Mouse (Mus musculus) adrenal gland, adult 8-10 months (tissue): Measurements from ENCODE around the gene Pfas. TPM values are rescaled to one million over a fixed set of nuclear protein-coding genes. Genes with fewer than 3 reads are reported as not detected.
"Not testable (repeated sequence)": the region's sequence is repeated elsewhere in the genome, so short reads cannot be mapped to it uniquely, and the experiment has no call there.

Source experiments
- DNase-seq: peaks from one replicate; pipeline ENCODE4 v3.0.0; 2022
- total RNA-seq, 4 experiments: library from RNA; stranded (reverse); gene quantifications; 2 replicates each; pipeline ENCODE4 v1.2.4; 2022

The Pfas gene
- total RNA-seq, 4 experiments from 2014 or later, result 33.9 to 48.4 (median 40.5) TPM

DNA sequence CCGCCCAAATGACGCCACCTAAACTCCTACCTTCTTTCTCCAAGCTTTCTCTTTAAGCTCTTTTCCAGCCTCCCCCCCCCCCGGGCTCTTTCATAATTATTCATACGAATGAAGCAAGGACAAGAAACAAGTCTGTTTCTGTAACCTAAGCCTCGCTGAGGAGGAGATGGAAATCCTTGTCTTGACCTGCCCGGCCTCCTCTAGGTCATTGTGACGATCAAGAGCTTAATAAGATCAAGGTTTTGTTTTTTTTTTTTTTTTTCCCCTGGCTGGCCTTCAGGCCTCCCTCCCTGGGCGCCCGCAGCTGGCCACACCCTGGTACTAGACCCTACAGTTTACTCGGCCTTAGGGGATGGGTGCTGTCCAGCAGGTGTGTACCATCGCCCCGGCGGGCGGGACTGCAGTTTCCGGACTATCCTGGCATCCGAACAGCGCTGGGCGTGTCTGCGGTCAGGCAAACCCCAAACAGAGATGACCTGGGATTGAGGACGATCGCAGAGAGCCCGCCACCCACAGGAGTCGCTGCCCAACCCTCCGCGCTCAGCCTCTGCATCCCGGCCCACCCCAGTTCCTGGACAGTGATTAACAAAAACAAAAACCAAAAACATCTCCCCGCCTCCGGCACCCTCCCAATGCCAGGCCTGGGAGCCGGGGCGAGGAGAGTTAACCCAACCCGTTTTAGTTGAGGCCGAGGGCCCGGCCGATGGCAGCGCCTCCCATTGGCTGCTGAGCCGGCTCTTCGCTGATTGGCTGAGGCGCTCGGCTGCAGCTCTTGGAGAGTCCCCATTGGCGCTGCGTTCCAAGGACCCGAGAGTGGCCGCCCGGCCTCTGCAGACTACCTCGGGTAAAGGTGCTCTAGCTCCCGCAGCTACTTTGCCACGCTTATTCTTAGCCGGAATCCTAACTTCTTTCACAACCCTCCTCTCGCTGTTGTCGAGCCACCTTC, 40.6 kb downstream of the Pfas start, which contains the start of gene Slc25a35:
TSS of gene Slc25a35 (plus strand) at position 795 of the 946 bp plus-strand sequence.
- peak; percentile 91 for DNase-seq

DNA sequence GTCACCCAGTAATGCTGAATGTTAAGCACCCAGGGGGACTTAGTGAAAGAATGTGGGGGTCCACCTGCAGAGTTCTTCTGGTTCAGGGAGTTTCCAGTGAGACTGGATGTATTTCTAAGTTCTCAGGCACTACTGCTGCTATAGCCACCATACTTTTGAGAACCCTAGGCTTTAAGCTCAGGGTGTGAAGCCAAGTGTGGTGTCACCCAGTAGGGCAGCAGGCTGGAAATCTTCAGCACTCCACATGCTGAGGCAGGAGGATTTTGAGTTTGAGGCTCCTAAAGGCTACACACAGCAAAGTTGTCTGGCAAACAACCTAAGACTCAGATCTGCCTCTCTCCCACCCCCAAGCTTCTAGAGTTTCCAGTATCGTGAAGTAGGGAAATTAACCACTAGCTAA, 41.7 kb downstream of the Pfas start:
- no peak for DNase-seq

DNA sequence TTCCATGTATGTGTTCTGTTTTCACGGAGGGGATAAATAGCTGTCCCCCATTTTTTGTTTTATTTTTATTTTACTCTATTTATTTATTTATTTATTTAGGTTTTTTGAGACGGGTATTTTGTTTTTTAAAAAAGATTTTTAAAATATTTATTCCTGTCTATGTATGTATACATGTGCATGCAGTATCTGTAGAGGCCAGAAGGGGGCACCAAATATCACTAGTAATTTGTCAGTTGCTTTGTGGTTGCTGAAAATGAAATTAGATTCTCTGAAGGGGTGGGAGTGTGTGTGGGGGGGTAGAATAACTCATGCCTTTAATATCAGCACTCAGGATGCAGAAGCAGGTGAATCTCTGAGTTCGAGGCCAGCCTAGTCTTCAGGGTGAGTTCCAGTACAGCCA, 42.4 kb downstream of the Pfas start:
- no peak for DNase-seq

DNA sequence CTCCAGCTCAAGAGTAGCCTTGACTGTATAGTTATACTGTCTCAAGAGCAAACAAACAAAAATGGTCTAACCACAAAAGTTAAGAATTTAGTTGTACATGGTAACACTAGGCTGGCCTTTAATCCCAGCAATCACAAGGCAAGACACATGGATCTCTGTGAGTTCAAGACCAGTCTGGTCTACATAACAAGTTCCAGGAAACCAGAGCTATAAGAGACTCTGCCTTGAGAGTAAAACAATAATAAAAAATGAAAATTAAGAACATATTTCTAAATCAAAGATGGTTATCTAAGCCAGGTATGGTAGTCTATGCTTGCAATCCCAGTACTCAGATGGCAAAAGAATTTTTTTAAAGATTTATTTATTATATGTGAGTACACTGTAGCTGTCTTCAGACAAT, 43.2 kb downstream of the Pfas start:
- no peak for DNase-seq

DNA sequence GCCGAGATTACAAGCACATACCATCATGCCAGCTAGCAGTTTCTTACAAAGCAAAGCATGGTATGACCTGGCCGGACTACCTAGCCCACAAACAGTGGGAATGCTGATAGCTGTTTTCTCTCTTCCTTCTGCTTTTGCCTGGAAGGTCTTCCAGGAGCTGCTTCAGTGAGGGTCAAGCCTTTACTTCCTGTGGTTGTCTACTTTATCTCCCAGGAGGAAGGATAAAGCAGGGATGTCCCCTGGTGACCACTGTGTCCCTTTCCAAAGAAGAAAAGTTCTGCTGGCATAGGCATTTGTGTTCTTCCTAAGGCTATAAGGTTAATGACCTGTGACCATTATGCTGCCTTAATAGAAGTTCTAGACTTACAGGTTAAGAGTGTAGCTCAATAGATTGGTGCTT, 44.9 kb downstream of the Pfas start:
- no peak for DNase-seq

DNA sequence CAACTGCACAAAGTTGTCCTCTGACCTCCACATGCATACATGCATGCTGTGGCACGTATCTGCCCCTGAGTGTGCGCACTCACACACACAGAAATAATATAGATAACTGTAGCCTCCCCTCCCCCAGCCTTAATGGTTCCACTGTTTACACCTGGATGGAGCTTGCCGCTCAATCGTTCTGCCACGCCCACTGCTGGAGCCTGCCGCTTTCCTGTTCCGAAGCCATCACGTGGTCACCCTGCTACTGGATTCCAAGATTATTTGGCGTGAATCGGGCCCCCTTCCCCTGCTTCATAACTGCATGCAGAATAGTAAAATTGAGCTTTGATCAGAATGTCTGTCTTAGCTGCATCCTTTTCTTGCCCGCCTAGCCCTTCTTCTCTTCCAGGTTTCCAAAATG, 46.1 kb downstream of the Pfas start:
- not testable (repeated sequence) for DNase-seq

DNA sequence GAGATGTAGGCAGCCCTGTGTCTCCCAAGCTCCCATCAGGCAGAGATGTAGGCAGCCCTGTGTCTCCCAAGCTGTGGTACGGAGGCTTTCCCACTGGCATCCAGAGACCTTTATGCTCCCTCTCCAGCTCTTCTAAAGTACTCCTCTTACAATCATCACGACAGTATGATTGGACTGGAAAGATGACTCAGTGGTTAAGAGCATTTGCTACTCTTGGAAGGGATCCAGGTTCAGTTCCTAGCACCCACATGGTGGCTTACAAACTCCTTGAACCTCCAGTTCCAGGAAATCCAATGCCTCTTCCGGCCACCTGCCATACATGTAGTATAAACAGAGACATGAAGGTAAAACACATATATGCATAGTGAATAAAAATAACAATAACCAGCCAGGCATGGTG, 46.7 kb downstream of the Pfas start:
- no peak for DNase-seq

DNA sequence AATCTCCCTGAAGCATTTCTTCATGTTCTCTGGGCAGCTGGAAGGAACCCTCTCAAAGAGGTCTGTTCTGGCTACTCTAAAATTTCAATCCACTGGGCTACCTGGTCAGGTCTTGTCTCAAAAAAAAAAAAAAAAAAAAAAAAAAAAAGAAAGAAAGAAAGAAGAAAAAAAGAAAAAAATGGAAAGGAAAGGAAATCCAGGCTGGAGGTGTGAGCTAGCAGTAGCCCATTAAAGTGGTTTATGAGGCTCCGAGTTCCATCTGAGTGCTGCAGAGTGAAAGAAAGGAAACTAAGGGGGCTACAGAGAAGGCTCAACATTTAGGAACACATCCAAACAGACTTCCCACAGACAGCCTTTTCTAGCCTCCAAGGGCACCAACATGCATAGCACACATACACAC, 50.3 kb downstream of the Pfas start:
- no peak for DNase-seq

DNA sequence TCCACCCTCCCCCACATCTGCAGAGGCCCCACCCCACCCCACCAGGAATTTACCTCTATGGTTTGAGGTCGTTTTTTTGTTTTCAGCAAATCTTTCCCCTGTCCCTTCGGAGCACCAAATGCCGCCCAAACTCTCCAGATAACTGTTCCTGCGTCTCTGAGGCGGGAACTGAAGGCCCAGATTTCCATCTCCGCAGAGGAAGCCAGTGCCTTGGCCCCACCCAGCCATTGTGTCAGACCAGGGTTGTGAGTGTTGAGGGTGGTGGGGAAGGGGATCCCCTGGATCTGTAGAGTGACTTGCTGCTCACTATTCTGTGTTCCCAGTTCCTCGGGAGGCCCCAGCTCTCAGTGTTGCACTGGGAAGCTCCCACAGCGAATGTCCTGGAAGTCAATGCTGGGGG, 51.0 kb downstream of the Pfas start, which contains the start of gene Arhgef15:
TSS of gene Arhgef15 (minus strand) at position 173 of the 400 bp plus-strand sequence.
- DNase-seq, result no peak

DNA sequence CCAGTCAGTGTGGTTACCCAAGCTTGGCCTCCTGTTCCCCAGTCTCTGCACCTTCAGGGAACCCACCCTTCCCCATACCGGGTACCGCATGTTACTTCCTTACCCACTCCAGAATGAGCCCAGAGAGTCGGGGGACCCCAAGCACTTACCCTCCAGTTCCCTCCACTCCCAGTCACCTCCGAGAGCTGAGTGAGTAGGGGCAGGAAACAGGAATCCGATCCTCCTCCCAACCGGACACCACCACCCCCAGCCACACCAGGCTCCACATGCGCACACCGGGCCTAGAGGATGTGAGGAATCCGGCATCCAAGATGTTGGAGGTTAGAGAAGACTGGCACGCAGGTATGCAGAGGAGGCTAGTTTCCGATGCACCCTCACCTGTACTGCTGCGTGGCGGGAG, 51.6 kb downstream of the Pfas start:
- no peak for DNase-seq

DNA sequence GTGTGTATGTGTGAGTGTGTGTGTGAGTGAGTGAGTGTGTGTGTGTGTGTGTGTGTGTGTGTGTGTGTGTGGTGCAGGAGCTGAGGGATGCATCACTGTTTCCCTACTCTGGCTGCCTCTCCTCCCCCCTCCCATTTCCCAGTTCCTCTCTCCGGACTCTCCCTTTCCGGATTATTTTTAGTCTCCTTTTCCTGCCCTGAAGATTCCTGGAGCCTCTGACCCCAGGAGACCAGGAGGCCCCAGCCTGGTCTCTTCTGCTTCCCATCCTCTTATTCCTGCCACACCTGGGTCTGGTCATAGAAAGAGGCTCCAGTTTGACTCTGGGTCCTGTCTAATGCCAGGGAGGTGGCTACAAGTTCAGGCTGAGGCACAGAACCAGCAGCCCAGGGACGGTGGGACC, 52.2 kb downstream of the Pfas start:
- DNase-seq, result no peak

DNA sequence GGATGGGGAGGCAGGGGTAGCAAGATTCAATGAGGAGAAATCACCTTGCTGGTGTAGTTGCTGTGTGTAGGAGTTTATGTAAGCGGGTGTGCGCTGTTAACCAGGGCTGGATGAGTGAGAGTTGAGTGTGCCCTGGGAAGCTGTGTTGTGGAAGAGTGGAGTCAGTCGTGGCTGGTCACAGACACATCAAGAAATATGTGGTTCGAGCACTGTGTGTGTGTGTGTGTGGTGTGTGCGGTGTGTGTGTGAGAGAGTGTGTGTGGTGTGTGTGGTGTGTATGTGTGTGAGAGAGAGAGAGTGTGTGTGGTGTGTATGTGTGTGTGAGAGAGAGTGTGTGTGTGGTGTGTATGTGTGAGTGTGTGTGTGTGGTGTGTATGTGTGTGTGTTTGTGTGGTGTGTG, 52.8 kb downstream of the Pfas start:
- DNase-seq, result no peak

DNA sequence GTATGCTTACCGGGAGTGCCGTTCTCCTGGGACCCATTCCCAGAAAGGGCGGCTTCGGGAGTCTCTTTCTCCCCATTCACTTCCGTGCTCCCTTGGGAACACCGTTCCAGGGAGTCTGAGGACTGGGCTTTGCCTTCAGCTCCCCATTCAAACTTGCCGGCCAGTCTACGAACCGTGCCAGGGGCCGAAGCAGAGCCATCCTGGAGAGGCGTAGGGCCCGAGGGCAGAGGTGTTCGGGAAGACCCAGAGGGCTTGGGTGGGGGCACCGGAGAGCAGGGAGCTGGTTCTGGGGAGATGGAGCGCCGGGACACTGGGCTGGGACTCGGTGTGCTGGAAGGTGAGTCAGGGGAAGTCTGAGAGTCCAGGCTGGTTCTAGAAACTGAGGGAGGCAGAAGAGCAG, 53.9 kb downstream of the Pfas start:
- no peak for DNase-seq

DNA sequence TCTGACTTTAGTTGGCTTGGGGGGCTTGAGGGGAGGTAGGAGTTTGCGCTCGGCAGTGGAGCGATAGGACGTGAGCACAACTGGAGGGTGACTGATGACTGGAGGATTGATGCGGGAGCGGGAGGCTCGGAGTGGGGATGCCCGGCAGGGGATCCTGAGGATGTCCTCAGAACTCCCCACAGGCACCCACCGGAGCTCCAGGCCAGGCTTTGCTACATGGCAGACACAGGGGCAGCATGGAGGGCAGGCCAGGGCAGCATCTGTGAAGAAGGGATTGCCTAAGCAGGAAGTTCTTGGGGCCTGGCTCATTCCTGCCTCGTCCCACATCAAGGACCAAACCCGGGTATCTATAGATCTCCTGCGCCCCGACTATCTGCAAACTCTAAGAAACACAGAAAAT, 54.4 kb downstream of the Pfas start:
- DNase-seq, result no peak

DNA sequence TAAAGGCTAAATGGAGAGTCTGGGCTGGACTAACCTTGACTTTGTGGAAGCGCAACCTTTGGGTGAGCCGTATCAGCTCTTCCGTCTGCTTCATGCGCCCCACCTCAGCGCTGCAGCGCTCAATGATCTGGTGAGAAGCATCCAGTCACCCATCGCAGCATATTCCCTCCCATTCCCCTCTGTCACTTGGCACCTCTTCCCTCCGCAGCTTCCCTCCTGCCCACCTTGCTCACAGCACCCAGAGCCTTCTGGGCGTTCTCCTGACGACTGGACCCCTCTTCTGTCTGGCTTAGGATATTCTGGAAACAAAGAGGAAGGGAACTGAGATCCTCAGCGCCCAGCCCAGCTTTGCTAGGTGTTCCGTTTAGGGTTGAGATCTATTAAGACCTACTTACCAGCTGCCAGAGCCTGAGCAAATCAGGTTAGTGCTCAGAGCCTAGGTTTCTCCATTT, 60.7 kb downstream of the Pfas start:
- no peak for DNase-seq

DNA sequence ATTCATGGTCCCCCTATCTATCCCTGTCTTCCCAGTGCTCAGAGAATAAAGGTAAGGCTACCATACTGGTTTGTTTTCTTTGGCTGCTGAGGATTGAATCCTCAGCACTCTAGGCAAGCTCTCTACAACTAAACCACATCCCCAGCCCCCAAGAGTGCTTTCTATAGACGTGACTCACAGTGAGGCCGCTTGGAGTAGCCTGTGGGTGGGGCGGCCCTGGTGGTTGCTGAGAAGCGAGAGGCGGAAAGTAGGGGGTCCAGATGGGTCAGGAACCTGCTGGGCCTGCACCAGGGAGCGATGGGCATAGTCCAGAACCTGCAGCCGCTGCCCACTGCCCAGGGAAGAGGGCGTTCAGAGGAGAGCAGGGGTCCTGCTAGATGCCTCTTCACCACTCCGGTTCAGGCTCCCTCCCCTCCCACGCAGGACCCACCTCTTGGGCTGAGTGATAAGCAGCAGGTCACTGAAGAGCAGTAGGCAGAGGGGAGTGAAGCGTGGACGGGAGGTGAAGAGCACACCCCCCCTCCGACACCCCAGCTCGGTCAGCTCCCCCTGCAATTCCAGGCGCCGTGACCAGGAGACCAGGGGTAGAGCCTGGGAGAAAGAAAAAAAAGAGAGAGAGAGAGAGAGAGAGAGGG, 61.3 kb downstream of the Pfas start:
- DNase-seq, result no peak

DNA sequence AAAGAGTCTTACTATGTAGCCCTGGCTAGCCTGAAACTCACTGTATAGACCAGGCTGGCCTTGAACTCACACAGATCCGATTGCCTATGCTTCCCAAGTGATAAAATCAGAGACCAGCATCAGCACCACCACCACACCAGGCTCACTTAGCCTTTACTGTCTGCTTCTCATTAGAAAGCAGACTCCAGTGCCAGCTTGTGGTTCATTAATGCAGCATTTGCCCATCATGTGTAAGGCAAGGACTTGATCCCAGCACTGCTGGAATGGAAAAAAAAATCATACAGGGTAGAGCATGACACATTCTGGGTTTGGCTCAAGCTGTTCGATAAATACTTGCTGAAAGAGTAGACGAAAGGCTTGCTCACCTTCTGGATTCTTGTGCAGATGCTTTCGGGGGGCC, 62.3 kb downstream of the Pfas start:
- no peak for DNase-seq

DNA sequence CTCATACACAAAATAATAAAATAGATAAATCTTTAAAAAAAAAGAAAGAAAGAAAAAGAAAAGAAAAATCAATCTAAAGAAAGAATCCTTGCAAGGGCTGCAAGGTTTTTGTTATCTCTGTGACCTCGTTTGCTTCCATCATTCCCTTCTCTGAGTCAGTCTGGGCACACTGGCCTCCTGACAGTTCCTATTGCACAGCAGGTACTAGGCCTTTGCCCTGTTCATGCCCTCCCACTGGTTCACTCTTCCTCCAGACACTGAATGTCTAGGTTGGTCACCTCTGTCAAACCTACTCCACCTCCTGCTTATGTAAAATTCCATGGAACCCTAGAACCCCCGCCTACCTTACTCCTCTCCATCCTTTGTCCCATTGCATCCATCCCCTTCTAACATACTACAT, 63.0 kb downstream of the Pfas start:
- no peak for DNase-seq

DNA sequence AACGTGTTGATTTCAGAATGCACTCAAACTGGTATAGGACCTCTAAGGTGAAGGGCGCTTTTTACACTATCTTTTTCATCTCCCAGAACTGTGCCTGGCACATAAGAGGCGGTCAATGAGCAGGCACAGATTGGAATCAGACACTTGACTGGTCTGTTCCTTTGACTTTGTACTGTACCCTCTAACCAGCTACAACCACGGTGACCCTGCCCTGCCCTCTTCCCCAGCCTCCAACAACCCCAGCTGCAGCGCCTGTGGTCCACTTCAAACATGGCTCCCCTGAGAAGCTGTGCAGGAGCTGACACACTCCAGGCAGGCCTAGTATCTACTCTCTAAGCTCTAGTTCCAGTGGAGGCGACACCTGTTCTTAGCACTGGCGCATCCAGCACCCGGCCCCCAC, 65.5 kb downstream of the Pfas start:
- DNase-seq, result no peak

DNA sequence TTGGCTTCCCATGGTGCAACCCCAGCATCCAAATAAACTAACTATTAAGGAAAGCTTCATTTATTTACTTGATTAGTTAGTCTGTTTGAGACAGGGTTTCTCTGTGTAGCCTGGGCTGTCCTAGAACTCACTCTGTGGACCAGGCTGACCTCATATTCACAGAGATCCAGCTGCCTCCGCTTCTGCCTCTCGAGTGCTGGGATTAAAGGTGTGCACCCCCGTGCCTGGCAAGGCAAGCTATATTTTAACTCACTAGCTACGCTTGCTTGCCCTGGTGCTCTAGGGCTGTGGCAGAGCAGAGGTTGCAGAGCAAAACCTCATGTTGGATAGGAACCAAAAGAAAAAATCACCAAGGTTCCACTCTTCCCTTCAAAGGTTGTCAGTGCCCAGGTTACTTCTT, 67.7 kb downstream of the Pfas start:
- DNase-seq, result no peak

DNA sequence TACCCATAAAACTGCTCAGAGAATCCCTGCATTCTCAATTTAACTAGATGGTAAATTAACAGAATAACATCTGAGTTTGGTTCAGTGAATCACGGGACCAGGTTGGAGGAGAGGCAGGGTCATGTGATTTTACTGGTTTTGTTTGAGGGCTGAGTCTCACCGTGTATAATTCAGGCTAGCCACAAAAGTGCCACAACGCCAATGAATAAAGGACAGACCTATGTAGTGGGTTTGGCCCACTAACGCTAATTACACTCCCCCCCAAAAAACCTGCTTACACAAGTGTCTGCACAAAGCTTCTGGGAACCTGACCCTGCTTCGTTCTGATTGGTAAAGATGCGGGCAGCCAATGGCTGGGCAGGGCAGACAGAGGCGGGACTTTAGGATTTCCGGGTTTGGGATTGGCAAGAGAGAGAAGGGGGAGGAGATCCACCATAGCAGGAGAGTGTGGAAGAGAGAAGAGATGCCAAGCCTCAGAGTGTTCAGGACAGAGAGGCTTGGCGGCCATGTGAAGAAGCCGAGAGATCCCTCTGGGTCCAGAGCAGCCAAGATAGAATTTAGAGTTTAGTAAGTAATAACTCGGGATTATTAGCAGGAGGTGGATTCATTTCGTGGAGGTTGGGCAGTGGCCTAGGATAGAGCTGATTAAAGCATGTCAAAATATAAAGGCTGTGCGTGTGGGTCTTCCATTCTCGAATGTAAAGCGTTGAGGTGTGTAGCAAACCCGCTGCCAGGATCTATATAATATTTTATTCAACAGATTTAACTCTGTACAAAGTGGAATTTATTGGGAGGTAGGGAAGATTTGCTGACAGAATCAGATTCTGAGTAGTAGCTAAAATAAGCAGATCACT, 68.6 kb downstream of the Pfas start:
- peak; percentile 87 for DNase-seq

DNA sequence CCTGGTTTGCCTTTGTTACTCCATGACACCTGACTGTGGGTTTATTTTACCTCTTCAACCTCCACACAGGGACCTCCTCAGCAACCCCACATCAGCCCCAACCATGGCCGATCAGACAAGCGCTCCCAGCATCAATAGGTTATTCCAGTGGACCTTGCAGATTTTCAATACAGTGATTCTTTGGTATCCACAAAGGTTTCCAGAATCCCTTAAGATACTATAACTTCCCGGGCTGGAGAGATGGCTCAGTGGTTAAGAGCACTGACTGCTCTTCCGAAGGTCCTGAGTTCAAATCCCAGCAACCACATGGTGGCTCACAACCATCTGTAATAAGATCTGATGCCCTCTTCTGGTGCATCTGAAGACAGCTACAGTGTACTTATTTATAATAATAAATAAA, 71.3 kb downstream of the Pfas start:
- DNase-seq, result not testable (repeated sequence)
